Mouse (Mus musculus) activated CD4-positive, CD25-positive, alpha-beta regulatory T cell, adult 4 months (primary cell): ENCODE data around the gene Gm11549. TPM values are rescaled to one million over a fixed set of nuclear protein-coding genes. Genes with fewer than 3 reads are reported as not detected.
A peak's percentile ranks its signal among the peaks of the same experiment; 100 is the strongest.

Source experiments
- ATAC-seq: one replicate; pipeline ENCODE4 v1.8.0; 2017
- polyA plus RNA-seq, 2 experiments: library from polyadenylated mRNA; unstranded; fragments of 100-300 nt; shearing (Covaris generic); gene quantifications; one replicate each; pipeline ENCODE4 v1.2.1; 2017

The Gm11549 gene
- polyA plus RNA-seq, 2 experiments from 2014 or later, result not detected

GRCm38 (mm10) chr3:36478776-36479175 lies 42.8 kb downstream of the Gm11549 start:
- ATAC-seq, result no peak

- no peak for ATAC-seq
Measured at GRCm38 (mm10) chr3:36476261-36477155, 45.1 kb downstream of the Gm11549 start.

- ATAC-seq, result peak; percentile 97
Measured at GRCm38 (mm10) chr3:36475532-36476087, 46.0 kb downstream of the Gm11549 start, which contains the start of the genes Anxa5 and 1810062G17Rik. Gene Anxa5, minus strand, starts transcription at chr3:36475894. Gene 1810062G17Rik, plus strand, starts transcription at chr3:36475937.

- ATAC-seq, result no peak
Measured at GRCm38 (mm10) chr3:36474938-36475483, 46.6 kb downstream of the Gm11549 start.

GRCm38 (mm10) chr3:36474421-36474820 lies 47.2 kb downstream of the Gm11549 start:
- ATAC-seq, result no peak

- ATAC-seq, result no peak
Measured at GRCm38 (mm10) chr3:36473222-36473621, 48.4 kb downstream of the Gm11549 start.

- ATAC-seq, result no peak
Measured at GRCm38 (mm10) chr3:36471856-36472255, 49.8 kb downstream of the Gm11549 start.

GRCm38 (mm10) chr3:36468871-36469270 lies 52.7 kb downstream of the Gm11549 start:
- no peak for ATAC-seq

GRCm38 (mm10) chr3:36467632-36468031 lies 54.0 kb downstream of the Gm11549 start:
- ATAC-seq, result no peak

- no peak for ATAC-seq
Measured at GRCm38 (mm10) chr3:36465538-36465937, 56.1 kb downstream of the Gm11549 start.

Other genes starting within 250 kb of the Gm11549 start
- gene Anxa5, start 45.9 kb downstream of the Gm11549 start, polyA plus RNA-seq, result 100 to 1,000 TPM; 135 to 153 TPM
- 1 to 10 TPM in 1 of 2 experiments, under 1 TPM in 1; 0.59 to 2.4 TPM for gene 1810062G17Rik, start 45.9 kb downstream of the Gm11549 start, polyA plus RNA-seq
- gene Exosc9, start 30.8 kb upstream of the Gm11549 start, polyA plus RNA-seq, result 10 to 100 TPM; 48.1 to 54.1 TPM
- 10 to 100 TPM; 14.7 to 15.1 TPM for gene Ccna2, start 50.3 kb upstream of the Gm11549 start, polyA plus RNA-seq
- gene Bbs7, start 91.7 kb upstream of the Gm11549 start, polyA plus RNA-seq, result under 1 TPM in 1 of 2 experiments, not detected in 1; 0.17 TPM
- gene Trpc3, start 168.4 kb upstream of the Gm11549 start, polyA plus RNA-seq, result 1 to 10 TPM in 1 of 2 experiments, not detected in 1; 1.3 TPM